Mouse (Mus musculus) neutrophil, adult 5-6 weeks (primary cell): ENCODE measurements around the gene Hps5. TPM values are rescaled to one million over a fixed set of nuclear protein-coding genes. Genes with fewer than 3 reads are reported as not detected.
A peak's percentile ranks its signal among the peaks of the same experiment; 100 is the strongest.
"Not testable (repeated sequence)": the region's sequence is repeated elsewhere in the genome, so short reads cannot be mapped to it uniquely, and the experiment has no call there.

Experiments
- ATAC-seq: fragments of 151-379, 151-347 bp; 2 replicates; pipeline ENCODE4 v1.8.0; 2017; ENCODE audit warnings: mild to moderate bottlenecking, moderate TSS enrichment; ENCODE audit not compliant: insufficient number of reproducible peaks, poor library complexity, low FRiP score, severe bottlenecking; ENCODE audit errors: extremely low read depth
- total RNA-seq: library from RNA; stranded (forward); fragments of 200-1000 nt; gene quantifications from 2 replicates; pipeline ENCODE4 v1.2.3, GENCODE M21; 2017

Gene Hps5
- total RNA-seq, 1 experiment from 2014 or later: 48.5 TPM

- no peak for ATAC-seq
Measured at GRCm38 (mm10) chr7:46830799-46831590, 35.1 kb upstream of the Hps5 start.

- ATAC-seq: no peak
Measured at GRCm38 (mm10) chr7:46829911-46830310, 34.0 kb upstream of the Hps5 start.

GRCm38 (mm10) chr7:46827803-46828184 is 31.9 kb upstream of the Hps5 start:
- ATAC-seq: no peak

GRCm38 (mm10) chr7:46827046-46827802 is 31.4 kb upstream of the Hps5 start:
- no peak for ATAC-seq

GRCm38 (mm10) chr7:46820876-46821632 is 25.2 kb upstream of the Hps5 start:
- ATAC-seq: not testable (repeated sequence)

- no peak for ATAC-seq
Measured at GRCm38 (mm10) chr7:46814012-46814411, 18.1 kb upstream of the Hps5 start.

GRCm38 (mm10) chr7:46810325-46810724 is 14.5 kb upstream of the Hps5 start:
- ATAC-seq: no peak

- no peak for ATAC-seq
Measured at GRCm38 (mm10) chr7:46796779-46797178, 915 bp upstream of the Hps5 start.

- no peak for ATAC-seq
Measured at GRCm38 (mm10) chr7:46796206-46796679, 379 bp upstream of the Hps5 start.

GRCm38 (mm10) chr7:46793871-46794270 is 2.0 kb downstream of the Hps5 start:
- no peak for ATAC-seq

- no peak for ATAC-seq
Measured at GRCm38 (mm10) chr7:46789177-46789849, 6.6 kb downstream of the Hps5 start.

- ATAC-seq: peak; percentile 51; the same call in 1 of the 2 replicates
Measured at GRCm38 (mm10) chr7:46770706-46771105, 25.2 kb downstream of the Hps5 start.

GRCm38 (mm10) chr7:46768451-46768850 is 27.4 kb downstream of the Hps5 start:
- no peak for ATAC-seq

- no peak for ATAC-seq
Measured at GRCm38 (mm10) chr7:46767371-46767770, 28.5 kb downstream of the Hps5 start.

- ATAC-seq: no peak
Measured at GRCm38 (mm10) chr7:46764672-46765071, 31.2 kb downstream of the Hps5 start.

GRCm38 (mm10) chr7:46762601-46763000 is 33.3 kb downstream of the Hps5 start:
- no peak for ATAC-seq

GRCm38 (mm10) chr7:46761049-46761795 is 34.6 kb downstream of the Hps5 start:
- no peak for ATAC-seq

GRCm38 (mm10) chr7:46751490-46751889 is 44.4 kb downstream of the Hps5 start, which contains the start of gene Saa2:
TSS of gene Saa2 (plus strand) at chr7:46751790.
- no peak for ATAC-seq
